In the genomic region with DNA sequence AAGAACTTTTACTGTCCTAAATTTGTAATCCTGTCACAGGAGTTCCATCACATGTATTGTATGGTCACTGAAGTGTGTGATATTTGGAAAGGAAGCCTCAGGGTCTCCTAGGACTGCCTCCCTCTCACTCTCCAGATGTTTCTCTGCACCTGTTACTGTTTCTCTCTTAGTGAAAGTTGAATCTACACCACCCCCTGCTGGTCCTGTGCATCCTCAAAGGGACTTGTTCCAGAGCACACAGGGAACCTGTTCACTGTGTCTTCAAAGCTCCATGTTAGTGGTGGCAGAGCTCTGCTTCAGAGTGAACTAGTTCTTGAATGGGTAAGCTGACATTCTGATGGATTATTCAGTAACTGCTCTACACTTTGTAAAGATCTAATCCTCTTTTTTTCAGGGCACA, we compare ENCODE assay signal across 7 mouse cellular contexts.
DNase-seq lines count a peak whose midpoint lies in the region; ATAC-seq and TF ChIP-seq lines count a peak whose summit lies in the region.
"Not testable (repeated sequence)": the region's sequence is repeated elsewhere in the genome, so short reads cannot be mapped to it uniquely, and the experiment has no call there.

No protein-coding gene starts in this region.

- H3K4me1 ChIP-seq in CH12.LX (ENCODE audit: control insufficient read depth in 1 of 2, insufficient read depth in 2 of 2); liver, postnatal 0 days (ENCODE audit: insufficient read depth): not testable (repeated sequence)

- TF ChIP-seq RAD21 in CH12.LX (IDR thresholded peaks at IDR 0.05; ENCODE audit: low read depth, low read length) = not testable (repeated sequence)

- not testable (repeated sequence) for H3K27ac ChIP-seq in CH12.LX (ENCODE audit: insufficient read depth, low read depth); liver, postnatal 0 days (ENCODE audit: low read depth)

- H3K9ac ChIP-seq in CH12.LX (ENCODE audit: insufficient read depth, low read depth); liver, postnatal 0 days (replicated peaks): not testable (repeated sequence)

- dilution Hi-C loops in CH12.LX (cut with MboI; ENCODE audit: extremely low pct_ligation_motif_present, extremely low pct_unique_long_range_greater_than_20kb, low sequenced_read_pairs) = not testable (repeated sequence)

- not testable (repeated sequence) for H3K79me2 ChIP-seq in CH12.LX (replicated peaks; ENCODE audit: control insufficient read depth, extremely low read depth, insufficient read depth, poor library complexity, severe bottlenecking)

- not testable (repeated sequence) for H3K4me3 ChIP-seq in CH12.LX (replicated peaks in 1 of 3; ENCODE audit: low read depth in 2 of 3, low read length in 2 of 3, poor library complexity in 1 of 3); liver, postnatal 0 days (ENCODE audit: low read depth, low read length)

- in situ Hi-C loops in CH12.LX (cut with MboI; ENCODE audit: low pct_ligation_motif_present, low pct_unique_long_range_greater_than_20kb, low sequenced_read_pairs) = not testable (repeated sequence)

- not testable (repeated sequence) for H3K4me2 ChIP-seq in CH12.LX (ENCODE audit: insufficient read depth, low read depth, poor library complexity, severe bottlenecking); liver, postnatal 0 days (ENCODE audit: low read depth, low read length)

- peak; percentile 42 for DNase-seq in CD4-positive helper T cell, adult 2 months (ENCODE audit: low read depth, low spot score)
- DNase-seq in CH12.LX (ENCODE audit: extremely low read depth); liver, postnatal 0 days: not testable (repeated sequence)
- DNase-seq in spleen, adult 18-20 months = peak; percentile 13 to 16
- peak; percentile 17 to 44 for DNase-seq in thymus, adult 18-20 months
- DNase-seq in thymus, postnatal 10 days (ENCODE audit: low spot score in 2 of 2) = peak; percentile 34 to 36
- peak; percentile 50 to 55 for DNase-seq in thymus, postnatal 36 days

- not testable (repeated sequence) for H3K27me3 ChIP-seq in CH12.LX (replicated peaks); liver, postnatal 0 days (ENCODE audit: insufficient read depth, low read length)

- H3K36me3 ChIP-seq in CH12.LX (replicated peaks in 1 of 2; ENCODE audit: control insufficient read depth in 1 of 2, insufficient read depth in 1 of 2, low read length in 1 of 2); liver, postnatal 0 days (replicated peaks; ENCODE audit: insufficient read depth, low read length): not testable (repeated sequence)

- not testable (repeated sequence) for TF ChIP-seq EP300 in CH12.LX (IDR thresholded peaks at IDR 0.05; ENCODE audit: low read length); liver, postnatal 0 days (IDR thresholded peaks at IDR 0.05; ENCODE audit: low read depth)

- H3K9me3 ChIP-seq in CH12.LX (replicated peaks; ENCODE audit: low read length); liver, postnatal 0 days (ENCODE audit: low read length): not testable (repeated sequence)

- TF ChIP-seq CTCF in CH12.LX (conservative IDR thresholded peaks at IDR 0.05 in 1 of 2, IDR thresholded peaks at IDR 0.05 in 1 of 2; ENCODE audit: low read depth in 2 of 2, low read length in 2 of 2) = peak in 1 of 2 experiments; percentile 41; a peak in 2 of 4 replicates
- TF ChIP-seq CTCF in liver, postnatal 0 days (IDR thresholded peaks at IDR 0.05; ENCODE audit: low read depth) = peak; percentile 26; the same call in 1 of the 2 replicates

- ATAC-seq in liver, postnatal 0 days = not testable (repeated sequence)

- not testable (repeated sequence) for TF ChIP-seq POLR2A in CH12.LX (IDR thresholded peaks at IDR 0.05; ENCODE audit: low read depth, low read length)

TF ChIP-seq in CH12.LX, 34 proteins besides CTCF, POLR2A, EP300 and RAD21:
- TF ChIP-seq SMC3 (IDR thresholded peaks at IDR 0.05; ENCODE audit: low read depth, low read length) = peak; percentile 21; the same call in 1 of the 2 replicates
